Mouse (Mus musculus): ENCODE measurements around the gene Mme. TPM values are rescaled to one million over a fixed set of nuclear protein-coding genes. Genes with fewer than 3 reads are reported as not detected.

Gene Mme
- total RNA-seq (2021), result 1 to 10 TPM; 4.3 to 5.5 TPM
- long read RNA-seq, experiment 1, partial matches to known transcripts, result 0 of 3 reads
- long read RNA-seq, experiment 1, other reads (novel, unspliced or antisense), result 1 of 3 reads
- long read RNA-seq, experiment 2, partial matches to known transcripts, result 0 of 1 reads
- long read RNA-seq, experiment 2, other reads (novel, unspliced or antisense), result 0 of 1 reads

GRCm38 (mm10) chr3:63241099-63241587, at the start of gene Mme:
Gene Mme, plus strand, starts transcription at chr3:63241537.
- DNase-seq (ENCODE audit: low spot score), result no peak

DNA sequence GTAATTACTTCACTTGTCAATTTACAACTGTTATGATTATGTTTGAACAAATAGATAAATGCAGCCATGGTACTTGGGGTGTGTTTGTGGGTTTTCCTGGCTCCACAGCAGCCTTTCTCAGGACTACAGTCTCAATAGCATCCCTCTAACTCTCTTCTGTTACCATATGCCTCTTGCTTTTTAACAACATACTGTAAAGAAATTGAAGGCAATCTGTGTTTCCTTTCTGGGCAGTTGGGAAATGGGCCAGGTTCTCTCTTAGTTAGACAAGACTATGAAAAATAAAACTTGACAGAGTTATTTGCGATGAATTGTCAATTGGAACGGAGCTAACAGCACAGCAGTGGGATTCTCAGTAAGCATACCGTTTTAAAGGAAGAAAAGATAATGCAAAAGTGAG, 44.8 kb upstream of the Mme start:
- DNase-seq (ENCODE audit: low spot score), result no peak

- no peak for DNase-seq (ENCODE audit: low spot score)
Measured at GRCm38 (mm10) chr3:63198026-63198425, 43.3 kb upstream of the Mme start.

DNA sequence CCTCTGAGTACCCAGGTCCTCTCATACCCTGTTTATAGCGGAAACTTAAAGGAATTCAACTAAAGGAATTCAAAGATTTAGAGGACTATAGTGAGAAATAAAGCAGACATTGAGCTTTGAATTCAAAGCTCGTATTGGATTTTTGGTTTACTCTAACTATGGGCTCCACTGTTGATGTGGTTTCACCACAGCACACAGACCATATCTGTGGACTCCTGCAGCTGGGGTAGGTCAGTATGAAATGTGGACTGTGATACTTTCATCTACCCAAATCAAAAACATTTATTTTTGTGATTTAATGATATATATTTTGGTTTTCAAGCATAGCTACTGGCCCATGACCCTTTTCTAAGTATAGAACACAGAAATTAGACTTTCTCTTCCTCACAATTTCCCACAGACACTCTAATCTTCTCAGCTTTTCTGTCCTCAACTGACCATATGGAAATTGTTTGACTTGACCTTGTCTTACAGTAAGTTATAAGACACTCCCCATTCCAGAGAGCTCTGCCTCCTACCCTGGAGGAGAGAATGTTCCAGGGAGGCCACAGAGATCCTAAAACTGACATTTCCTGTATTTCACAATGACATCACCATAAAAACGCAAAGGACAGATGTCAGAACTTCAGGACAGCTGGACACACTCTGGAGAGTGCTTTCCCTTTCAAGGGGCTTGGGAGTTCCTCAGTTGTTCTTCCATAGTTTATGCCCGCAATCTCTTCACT, 19.3 kb upstream of the Mme start:
- DNase-seq (ENCODE audit: low spot score), result no peak

DNA sequence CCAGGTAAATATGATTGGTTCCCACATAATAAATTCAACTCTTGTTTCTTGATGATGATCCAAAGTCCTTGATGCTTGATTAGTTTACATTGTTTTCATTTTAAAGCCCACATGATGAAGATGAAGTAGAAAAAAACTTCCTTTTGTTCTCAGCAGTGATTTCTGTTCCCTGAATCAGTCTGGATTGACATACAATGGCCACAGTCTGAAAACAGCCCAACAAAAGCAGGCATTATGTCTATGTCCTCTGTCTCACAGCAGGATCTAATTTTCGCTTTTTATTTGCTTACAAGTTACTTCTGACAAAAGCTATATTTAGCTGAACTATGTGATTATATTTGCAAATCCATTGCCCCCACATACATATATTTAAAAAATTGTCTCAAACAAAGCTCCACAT, 17.7 kb upstream of the Mme start:
- no peak for DNase-seq (ENCODE audit: low spot score)

- no peak for DNase-seq (ENCODE audit: low spot score)
Measured at GRCm38 (mm10) chr3:63235957-63236356, 5.4 kb upstream of the Mme start.

DNA sequence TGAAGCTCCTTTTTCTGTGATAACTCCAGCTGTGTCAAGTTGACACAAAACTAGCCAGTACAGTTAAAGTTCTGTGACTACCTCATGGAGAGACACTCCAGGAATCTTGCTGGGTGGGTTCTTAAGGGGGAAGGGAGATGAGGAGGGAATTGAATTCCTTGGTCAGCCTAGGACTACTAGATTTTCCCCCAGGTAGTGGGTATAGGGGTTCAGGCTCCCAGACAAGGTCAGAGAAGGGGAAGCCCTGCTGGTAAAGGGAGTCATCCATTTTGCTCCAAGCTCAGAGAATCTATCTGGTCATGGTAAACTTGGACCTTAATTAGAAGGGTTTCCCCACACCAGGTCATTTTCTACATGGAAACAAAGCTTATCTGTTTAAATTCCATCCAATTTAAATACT, 2.4 kb downstream of the Mme start:
- no peak for DNase-seq (ENCODE audit: low spot score)

DNA sequence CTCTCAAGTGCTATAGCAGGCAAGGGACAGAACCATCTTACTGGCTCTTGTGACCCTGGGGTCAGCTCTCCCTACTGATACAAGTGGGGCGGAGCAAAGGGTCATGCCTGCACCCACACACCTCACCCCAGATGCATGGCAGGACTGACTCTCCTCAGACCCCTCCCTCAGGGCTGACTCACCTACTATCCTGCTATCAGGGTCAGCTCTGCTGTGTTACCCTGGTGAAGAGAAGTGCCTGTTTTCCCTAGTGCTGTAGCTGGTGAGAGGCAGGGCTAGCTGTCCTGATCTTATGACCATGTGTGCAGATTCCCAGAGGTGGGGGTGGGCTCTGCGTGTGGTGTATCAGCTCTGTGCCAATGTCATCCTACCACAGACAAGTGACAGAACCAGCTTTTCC, 30.8 kb downstream of the Mme start:
- no peak for DNase-seq (ENCODE audit: low spot score)

GRCm38 (mm10) chr3:63294316-63294715, 53.0 kb downstream of the Mme start:
- no peak for DNase-seq (ENCODE audit: low spot score)

GRCm38 (mm10) chr3:63294791-63295190, 53.5 kb downstream of the Mme start:
- no peak for DNase-seq (ENCODE audit: low spot score)

DNA sequence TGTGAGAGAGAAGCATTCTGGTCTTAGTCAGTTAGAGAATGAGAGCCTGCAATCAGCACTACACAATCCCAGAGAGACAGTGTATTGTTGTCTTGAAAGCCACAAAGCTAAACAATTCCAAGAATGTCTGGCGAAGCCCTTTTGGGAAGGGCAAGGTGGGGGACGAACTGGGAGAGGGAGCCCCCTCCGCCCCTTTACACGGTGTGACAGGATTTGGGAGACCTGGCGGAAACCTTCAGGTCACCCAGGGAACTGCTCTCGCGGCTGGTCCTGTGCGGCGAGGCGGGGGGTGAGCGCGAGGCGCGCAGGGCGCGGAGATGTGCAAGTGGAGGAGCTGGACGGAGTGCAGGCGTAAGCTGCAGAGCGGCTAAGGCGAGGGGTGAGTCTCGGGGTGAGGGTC, 53.9 kb downstream of the Mme start:
- peak; percentile 10 for DNase-seq (ENCODE audit: low spot score)

- DNase-seq (ENCODE audit: low spot score), result peak; percentile 18
Measured at GRCm38 (mm10) chr3:63295657-63296231, 54.4 kb downstream of the Mme start.

- DNase-seq (ENCODE audit: low spot score), result peak; percentile 9
Measured at GRCm38 (mm10) chr3:63296411-63296810, 55.1 kb downstream of the Mme start.

GRCm38 (mm10) chr3:63297787-63298186, 56.5 kb downstream of the Mme start:
- DNase-seq (ENCODE audit: low spot score), result peak; percentile 71

- DNase-seq (ENCODE audit: low spot score), result peak; percentile 12
Measured at GRCm38 (mm10) chr3:63315211-63315760, 73.9 kb downstream of the Mme start.

- DNase-seq (ENCODE audit: low spot score), result no peak
Measured at GRCm38 (mm10) chr3:63317496-63317895, 76.2 kb downstream of the Mme start.

DNA sequence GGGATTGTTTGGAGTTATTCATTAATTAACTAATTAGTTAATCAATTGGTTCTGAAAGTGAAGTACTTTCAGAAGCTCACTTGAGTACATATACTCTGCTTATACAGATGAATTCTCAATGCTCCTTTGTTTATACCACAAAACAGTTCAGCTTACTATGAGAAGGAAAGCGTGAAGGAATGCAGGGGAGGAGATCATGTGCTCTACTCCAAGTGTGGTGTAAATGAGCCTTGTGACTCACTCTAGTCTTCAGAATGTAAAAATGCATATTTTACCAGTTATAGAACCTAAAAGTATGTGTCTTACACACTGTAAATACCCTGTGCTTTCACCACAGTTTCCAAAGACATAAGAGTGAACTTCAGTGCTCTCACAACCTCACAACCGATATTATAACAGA, 84.3 kb downstream of the Mme start:
- DNase-seq (ENCODE audit: low spot score), result no peak

- no peak for DNase-seq (ENCODE audit: low spot score)
Measured at GRCm38 (mm10) chr3:63340110-63340509, 98.8 kb downstream of the Mme start.

- no peak for DNase-seq (ENCODE audit: low spot score)
Measured at GRCm38 (mm10) chr3:63340546-63340945, 99.2 kb downstream of the Mme start.

GRCm38 (mm10) chr3:63341481-63341880, 100.1 kb downstream of the Mme start:
- no peak for DNase-seq (ENCODE audit: low spot score)

DNA sequence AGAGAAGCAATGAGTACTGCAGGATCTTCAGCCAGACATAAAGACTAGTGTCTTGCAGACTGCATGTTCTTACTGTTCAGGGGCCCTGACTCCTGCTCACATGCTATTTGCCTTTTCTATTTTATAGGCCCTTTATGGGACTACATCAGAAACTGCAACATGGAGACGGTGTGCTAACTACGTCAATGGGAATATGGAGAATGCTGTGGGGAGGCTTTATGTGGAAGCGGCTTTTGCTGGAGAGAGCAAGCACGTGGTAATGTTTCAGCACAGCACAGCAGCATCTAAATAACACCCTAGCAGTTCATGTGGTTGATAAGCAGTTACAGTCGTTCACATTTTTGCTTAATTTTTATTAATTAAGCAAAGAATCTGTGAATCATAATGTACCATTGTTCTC, 103.7 kb downstream of the Mme start:
- DNase-seq (ENCODE audit: low spot score), result no peak

DNA sequence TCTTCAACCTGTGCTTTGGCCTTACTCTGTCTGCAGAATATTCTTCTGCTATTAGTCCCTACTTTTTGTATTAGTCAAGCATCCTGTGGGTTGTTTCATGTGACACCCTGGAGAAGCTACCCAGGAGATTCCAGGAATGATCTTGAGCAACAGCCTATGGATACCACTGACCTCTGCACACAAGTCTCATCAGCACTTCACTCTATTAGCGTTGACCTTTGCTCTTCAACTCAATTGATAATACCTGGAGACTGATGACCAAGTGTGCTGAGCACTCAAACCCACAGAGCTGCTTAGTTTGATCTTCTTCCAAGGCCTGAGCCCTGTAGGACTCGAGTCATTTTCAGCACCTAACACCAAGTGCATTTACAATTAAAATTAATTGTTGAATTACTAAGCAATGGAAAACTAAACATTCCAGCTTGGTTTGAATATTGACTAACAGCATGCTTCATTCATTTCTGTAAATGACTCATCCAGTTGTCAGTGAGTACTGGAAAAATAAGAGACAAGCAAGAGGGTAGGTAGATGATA, 107.6 kb downstream of the Mme start:
- no peak for DNase-seq (ENCODE audit: low spot score)
